Mouse (Mus musculus) neural tube, embryonic 12.5 days (tissue): ENCODE measurements around the gene Fbxw11. TPM values are rescaled to one million over a fixed set of nuclear protein-coding genes. Genes with fewer than 3 reads are reported as not detected.

Source experiments
- ATAC-seq: fragments of 200-750 bp; cut with Nextera tagmentation; 2 replicates; pipeline ENCODE4 v1.8.0; 2017; ENCODE audit warnings: low read depth, mild to moderate bottlenecking, moderate TSS enrichment, moderate library complexity; ENCODE audit not compliant: low FRiP score
- H3K27ac ChIP-seq: fragments of 300-500 bp; sonication (generic); 2 replicates; pipeline ENCODE4 v1.5.1; 2016
- H3K27me3 ChIP-seq: fragments of 300-500 bp; sonication (generic); replicated peaks from 2 replicates; pipeline ENCODE4 v1.6.1; 2016; ENCODE audit warnings: mild to moderate bottlenecking
- H3K36me3 ChIP-seq: fragments of 300-500 bp; sonication (generic); 2 replicates; pipeline ENCODE4 v1.6.1; 2016; ENCODE audit warnings: mild to moderate bottlenecking
- H3K4me1 ChIP-seq: fragments of 300-500 bp; sonication (generic); 2 replicates; pipeline ENCODE4 v1.6.1; 2016
- H3K4me2 ChIP-seq: fragments of 300-500 bp; sonication (generic); replicated peaks from 2 replicates; pipeline ENCODE4 v1.6.1; 2016; ENCODE audit warnings: mild to moderate bottlenecking
- H3K4me3 ChIP-seq: fragments of 300-500 bp; sonication (generic); 2 replicates; pipeline ENCODE4 v1.5.1; 2016
- H3K9ac ChIP-seq: fragments of 300-500 bp; sonication (generic); 2 replicates; pipeline ENCODE4 v1.6.1; 2016; ENCODE audit warnings: mild to moderate bottlenecking
- H3K9me3 ChIP-seq: fragments of 300-500 bp; sonication (generic); 2 replicates; pipeline ENCODE4 v1.6.1; 2016; ENCODE audit warnings: mild to moderate bottlenecking
- WGBS: fragments of 180-500 bp; shearing (Covaris S2); methylation state at CpG from one replicate; pipeline ENCODE4 v1.1.7; 2016; 5-methylcytosine and 5-hydroxymethylcytosine counted together
- polyA plus RNA-seq: library from polyadenylated mRNA; unstranded; fragments of >200 nt; fragmentation: Nextera tagmentation; extraction: Ambion mirVana; gene quantifications from 2 replicates; pipeline ENCODE4 v1.2.1, GENCODE M21; 2016

Gene Fbxw11
- polyA plus RNA-seq, 1 experiment from 2014 or later: 121 TPM

- Histone ChIP-seq H3K4me2 (no peak overlapping the region), H3K27ac (no peak overlapping the region), H3K4me1 (no peaks in the 10 kb centered on the region), H3K36me3 (peaks cover 6% of the 10 kb centered on the region; the same call in 1 of the 2 replicates), H3K9ac (no peak overlapping the region), H3K27me3 (no peaks in the 10 kb centered on the region), H3K4me3 (no peak overlapping the region), H3K9me3 (no peaks in the 10 kb centered on the region)
- ATAC-seq: no peak
- WGBS: 96% methylated on average over 4 of the region's 4 CpGs
Observed at GRCm38 (mm10) chr11:32718979-32719378, 76.5 kb downstream of the Fbxw11 start.

DNA sequence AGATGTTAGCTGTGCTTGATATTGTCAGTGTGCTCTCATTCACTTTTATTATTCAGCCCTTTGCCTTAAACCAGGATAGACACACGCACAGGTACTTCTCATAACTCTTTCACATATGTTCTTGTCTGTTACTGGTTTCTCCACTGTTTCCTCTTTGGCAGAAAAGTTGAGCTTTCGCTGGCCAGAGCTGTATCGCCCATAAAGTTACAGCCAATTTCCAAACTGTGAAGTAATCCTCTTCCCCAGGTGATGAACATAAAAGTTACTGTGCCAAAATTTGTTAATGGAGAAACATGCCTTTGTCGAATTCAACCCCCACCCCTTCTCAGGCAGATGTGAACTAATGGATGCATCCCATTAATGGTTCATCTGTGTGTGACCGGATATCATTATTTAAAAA is 80.1 kb downstream of the Fbxw11 start:
- no peaks in the 10 kb centered on the region for H3K4me1 ChIP-seq
- no peak overlapping the region for H3K27ac ChIP-seq
- H3K27me3 ChIP-seq: no peaks in the 10 kb centered on the region
- no peak overlapping the region for H3K4me3 ChIP-seq
- no peak for ATAC-seq
- H3K9ac ChIP-seq: no peak overlapping the region
- peaks cover 8% of the 10 kb centered on the region; the same call in 1 of the 2 replicates for H3K36me3 ChIP-seq
- no peaks in the 10 kb centered on the region for H3K9me3 ChIP-seq
- WGBS: 95% methylated on average over 5 of the region's 5 CpGs
- H3K4me2 ChIP-seq: no peak overlapping the region

- Histone ChIP-seq H3K36me3 (peaks cover 12% of the 10 kb centered on the region; the same call in 1 of the 2 replicates), H3K27me3 (no peaks in the 10 kb centered on the region), H3K4me1 (no peaks in the 10 kb centered on the region), H3K27ac (no peak overlapping the region), H3K4me3 (no peak overlapping the region), H3K9ac (no peak overlapping the region), H3K4me2 (no peak overlapping the region), H3K9me3 (no peaks in the 10 kb centered on the region)
- 92% methylated on average over 2 of the region's 2 CpGs for WGBS
- no peak for ATAC-seq
Observed at GRCm38 (mm10) chr11:32723287-32723686, 80.8 kb downstream of the Fbxw11 start.

GRCm38 (mm10) chr11:32725171-32725570 is 82.6 kb downstream of the Fbxw11 start:
- 94% methylated on average over 9 of the region's 9 CpGs for WGBS
- H3K27me3 ChIP-seq: no peaks in the 10 kb centered on the region

GRCm38 (mm10) chr11:32732467-32732866 is 89.9 kb downstream of the Fbxw11 start:
- Histone ChIP-seq H3K4me3 (no peak overlapping the region), H3K4me2 (no peak overlapping the region), H3K27me3 (no peaks in the 10 kb centered on the region), H3K9me3 (no peaks in the 10 kb centered on the region), H3K36me3 (peaks cover 46% of the 10 kb centered on the region), H3K27ac (no peak overlapping the region), H3K4me1 (no peaks in the 10 kb centered on the region), H3K9ac (no peak overlapping the region)
- 62% methylated on average over 5 of the region's 5 CpGs for WGBS
- no peak for ATAC-seq

More at GRCm38 (mm10) chr11:32725171-32725570, 82.6 kb downstream of the Fbxw11 start:
- no peak for ATAC-seq
- Histone ChIP-seq H3K4me3 (no peak overlapping the region), H3K9ac (no peak overlapping the region), H3K4me2 (no peak overlapping the region), H3K9me3 (no peaks in the 10 kb centered on the region), H3K4me1 (no peaks in the 10 kb centered on the region), H3K27ac (no peak overlapping the region), H3K36me3 (peaks cover 13% of the 10 kb centered on the region; the same call in 1 of the 2 replicates)

DNA sequence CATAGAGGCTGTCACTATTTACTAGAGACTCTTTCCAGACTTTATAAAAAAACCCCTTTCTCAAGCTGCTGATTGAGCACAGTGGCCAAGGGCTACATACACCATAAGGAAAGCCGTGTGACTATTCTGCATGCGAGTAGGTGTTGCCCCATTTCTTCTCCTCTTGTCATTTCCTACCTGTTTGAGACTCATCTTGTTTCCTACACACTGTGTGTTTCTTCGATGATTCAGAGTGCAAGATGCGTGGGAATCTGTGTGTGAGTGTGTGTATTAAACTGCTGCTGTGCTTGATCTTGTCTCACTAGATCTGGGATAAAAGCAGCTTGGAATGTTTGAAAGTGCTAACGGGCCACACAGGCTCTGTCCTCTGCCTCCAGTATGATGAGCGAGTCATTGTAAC is 90.7 kb downstream of the Fbxw11 start:
- H3K4me3 ChIP-seq: no peak overlapping the region
- peaks cover 50% of the 10 kb centered on the region for H3K36me3 ChIP-seq
- H3K9ac ChIP-seq: no peak overlapping the region
- H3K4me2 ChIP-seq: no peak overlapping the region
- WGBS: 93% methylated on average over 6 of the region's 6 CpGs
- no peak for ATAC-seq
- H3K27ac ChIP-seq: no peak overlapping the region
- H3K4me1 ChIP-seq: no peaks in the 10 kb centered on the region
- no peaks in the 10 kb centered on the region for H3K27me3 ChIP-seq
- H3K9me3 ChIP-seq: no peaks in the 10 kb centered on the region

GRCm38 (mm10) chr11:32736371-32736770 is 93.8 kb downstream of the Fbxw11 start:
- H3K4me3 ChIP-seq: no peak overlapping the region
- H3K9me3 ChIP-seq: no peaks in the 10 kb centered on the region
- no peak for ATAC-seq
- H3K4me2 ChIP-seq: no peak overlapping the region
- no peaks in the 10 kb centered on the region for H3K4me1 ChIP-seq
- H3K36me3 ChIP-seq: peaks cover 73% of the 10 kb centered on the region
- WGBS: 96% methylated on average over 2 of the region's 2 CpGs
- no peaks in the 10 kb centered on the region for H3K27me3 ChIP-seq
- H3K9ac ChIP-seq: no peak overlapping the region
- no peak overlapping the region for H3K27ac ChIP-seq

GRCm38 (mm10) chr11:32737729-32738128 is 95.2 kb downstream of the Fbxw11 start:
- Histone ChIP-seq H3K27me3 (no peaks in the 10 kb centered on the region), H3K27ac (no peak overlapping the region), H3K9ac (no peak overlapping the region), H3K4me1 (no peaks in the 10 kb centered on the region), H3K4me3 (no peak overlapping the region), H3K36me3 (peaks cover 77% of the 10 kb centered on the region), H3K4me2 (no peak overlapping the region), H3K9me3 (no peaks in the 10 kb centered on the region)
- 95% methylated on average over 5 of the region's 5 CpGs for WGBS
- no peak for ATAC-seq

- no peaks in the 10 kb centered on the region for H3K4me1 ChIP-seq
- H3K4me2 ChIP-seq: no peak overlapping the region
- H3K36me3 ChIP-seq: peaks cover 62% of the 10 kb centered on the region
- ATAC-seq: no peak
- H3K27ac ChIP-seq: no peak overlapping the region
- WGBS: 85% methylated on average over 5 of the region's 5 CpGs
- H3K27me3 ChIP-seq: no peaks in the 10 kb centered on the region
- H3K4me3 ChIP-seq: no peak overlapping the region
- no peaks in the 10 kb centered on the region for H3K9me3 ChIP-seq
- H3K9ac ChIP-seq: no peak overlapping the region
Observed at GRCm38 (mm10) chr11:32743891-32744290, 101.4 kb downstream of the Fbxw11 start.

GRCm38 (mm10) chr11:32744463-32744862 is 101.9 kb downstream of the Fbxw11 start:
- Histone ChIP-seq H3K9me3 (no peaks in the 10 kb centered on the region), H3K9ac (no peak overlapping the region), H3K36me3 (peaks cover 57% of the 10 kb centered on the region), H3K4me3 (no peak overlapping the region), H3K27ac (no peak overlapping the region), H3K27me3 (no peaks in the 10 kb centered on the region), H3K4me1 (no peaks in the 10 kb centered on the region), H3K4me2 (no peak overlapping the region)
- no peak for ATAC-seq
- 93% methylated on average over 7 of the region's 7 CpGs for WGBS

- Histone ChIP-seq H3K4me3 (no peak overlapping the region), H3K4me2 (no peak overlapping the region), H3K9ac (no peak overlapping the region), H3K36me3 (peaks cover 48% of the 10 kb centered on the region), H3K27me3 (no peaks in the 10 kb centered on the region), H3K27ac (no peak overlapping the region), H3K4me1 (no peaks in the 10 kb centered on the region), H3K9me3 (no peaks in the 10 kb centered on the region)
- 92% methylated on average over 4 of the region's 4 CpGs for WGBS
- no peak for ATAC-seq
Observed at GRCm38 (mm10) chr11:32745466-32745865, 102.9 kb downstream of the Fbxw11 start.

DNA sequence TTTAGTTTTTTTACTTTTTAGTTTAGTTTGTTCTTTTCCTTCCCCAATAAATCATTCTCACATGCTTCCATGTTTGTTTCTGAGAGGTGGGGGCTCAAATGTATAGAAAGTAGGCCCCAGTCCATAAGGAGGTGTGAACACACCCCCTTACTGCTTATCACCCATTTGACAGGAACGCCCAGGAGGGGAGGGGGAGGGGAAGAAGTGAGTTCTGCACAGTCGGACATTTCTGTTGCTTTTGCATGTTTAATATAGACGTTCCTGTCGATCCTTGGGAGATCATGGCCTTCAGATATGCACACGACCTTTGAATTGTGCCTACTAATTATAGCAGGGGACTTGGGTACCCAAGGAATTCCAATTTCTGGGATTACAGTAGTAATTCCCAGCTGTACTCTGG is 103.5 kb downstream of the Fbxw11 start:
- ATAC-seq: no peak
- 87% methylated on average over 5 of the region's 5 CpGs for WGBS
- peaks cover 43% of the 10 kb centered on the region for H3K36me3 ChIP-seq
- H3K4me2 ChIP-seq: no peak overlapping the region
- no peaks in the 10 kb centered on the region for H3K4me1 ChIP-seq
- H3K9ac ChIP-seq: no peak overlapping the region
- H3K27me3 ChIP-seq: no peaks in the 10 kb centered on the region
- H3K9me3 ChIP-seq: no peaks in the 10 kb centered on the region
- H3K4me3 ChIP-seq: no peak overlapping the region
- no peak overlapping the region for H3K27ac ChIP-seq

DNA sequence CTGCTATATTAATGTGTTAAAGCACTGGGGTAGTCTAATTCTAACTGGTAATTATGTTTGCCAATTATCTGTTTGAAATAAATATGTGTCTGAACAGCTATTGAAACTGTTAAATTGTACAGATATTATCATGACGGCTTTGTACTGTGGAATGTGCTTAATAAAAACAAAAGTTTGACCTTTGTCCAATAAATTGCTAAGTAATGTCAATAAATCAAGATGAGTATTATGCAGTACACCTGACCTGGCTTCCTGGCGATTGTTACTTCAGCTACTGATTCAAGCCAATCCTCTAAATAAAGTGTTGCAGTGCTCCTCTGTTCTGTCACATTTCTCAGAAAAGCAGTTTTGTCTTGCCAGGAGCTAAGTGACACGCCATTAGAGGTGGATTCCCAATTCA is 104.0 kb downstream of the Fbxw11 start:
- ATAC-seq: no peak

More for the DNA sequence above, 104.0 kb downstream of the Fbxw11 start:
- H3K36me3 ChIP-seq: peaks cover 40% of the 10 kb centered on the region
- 87% methylated on average over 3 of the region's 3 CpGs for WGBS
- H3K4me3 ChIP-seq: no peak overlapping the region
- no peaks in the 10 kb centered on the region for H3K27me3 ChIP-seq
- no peaks in the 10 kb centered on the region for H3K4me1 ChIP-seq
- no peak overlapping the region for H3K4me2 ChIP-seq
- no peaks in the 10 kb centered on the region for H3K9me3 ChIP-seq
- H3K9ac ChIP-seq: no peak overlapping the region
- no peak overlapping the region for H3K27ac ChIP-seq
